Mouse (Mus musculus): Measurements from ENCODE around the gene Atad3a. TPM values are rescaled to one million over a fixed set of nuclear protein-coding genes. Genes with fewer than 3 reads are reported as not detected.
A peak's percentile ranks its signal among the peaks of the same experiment; 100 is the strongest.

The Atad3a gene
- polyA plus RNA-seq, 1 experiment from 2014 or later: 93.9 TPM

DNA sequence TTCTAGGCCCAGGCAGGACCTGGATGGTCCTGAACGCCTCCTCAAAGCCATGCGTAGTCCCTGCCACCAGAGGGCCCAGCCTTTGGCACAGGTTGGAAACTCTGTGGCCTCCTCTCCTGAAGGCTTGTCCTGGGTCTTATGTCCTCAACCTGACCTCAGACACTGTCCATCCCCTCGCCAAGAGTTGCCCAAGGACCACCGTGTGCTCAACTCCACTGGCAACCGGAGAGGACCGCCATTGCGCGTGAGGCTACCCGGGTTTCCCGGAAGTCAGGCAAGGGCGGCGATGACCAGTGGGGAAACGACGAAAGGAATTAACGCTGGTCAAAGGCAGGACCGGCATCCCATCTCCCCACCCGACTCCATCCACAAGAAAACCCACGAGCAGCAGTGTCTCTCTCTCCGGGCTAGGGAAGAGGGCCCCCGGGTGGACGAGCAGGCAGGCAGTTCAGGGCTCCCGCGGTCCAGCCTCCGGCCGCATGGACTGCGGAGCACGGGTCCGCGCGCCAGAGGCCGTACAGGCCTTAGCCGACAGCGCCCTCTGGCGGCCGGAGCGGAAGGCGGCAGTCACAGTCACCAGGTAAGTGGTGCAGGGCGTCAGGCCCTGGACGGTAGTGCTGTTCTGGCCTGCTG is 9.1 kb upstream of the Atad3a start:
- WGBS: under 1% methylated on average over 35 of the region's 39 CpGs
- ATAC-seq: peak; percentile 82
- Histone ChIP-seq H3K4me1 (ENCODE audit: control insufficient read depth, insufficient read depth, low read depth, low read length) (peaks cover 19% of the 10 kb centered on the region), H3K27me3 (replicated peaks; ENCODE audit: control insufficient read depth, insufficient read depth, low read length) (peaks cover 11% of the 10 kb centered on the region), H3K4me2 (ENCODE audit: low read length) (peak overlapping the region; percentile 88), H3K36me3 (ENCODE audit: control insufficient read depth, insufficient read depth, low read length) (no peaks in the 10 kb centered on the region), H3K9ac (ENCODE audit: low read depth, low read length) (peak overlapping the region; percentile 79), H3K27ac (ENCODE audit: low read depth, low read length) (peak overlapping the region; percentile 75), H3K4me3 (ENCODE audit: low read length) (peak overlapping the region; percentile 48), H3K9me3 (ENCODE audit: control insufficient read depth, low read length) (no peaks in the 10 kb centered on the region)

GRCm38 (mm10) chr4:155769496-155769879 is 8.6 kb upstream of the Atad3a start:
- Histone ChIP-seq H3K27me3 (replicated peaks; ENCODE audit: control insufficient read depth, insufficient read depth, low read length) (peaks cover 11% of the 10 kb centered on the region), H3K9ac (ENCODE audit: low read depth, low read length) (peak overlapping the region; percentile 79), H3K36me3 (ENCODE audit: control insufficient read depth, insufficient read depth, low read length) (no peaks in the 10 kb centered on the region), H3K27ac (ENCODE audit: low read depth, low read length) (peak overlapping the region; percentile 75), H3K4me2 (ENCODE audit: low read length) (peak overlapping the region; percentile 88), H3K4me3 (ENCODE audit: low read length) (peak overlapping the region; percentile 48), H3K9me3 (ENCODE audit: control insufficient read depth, low read length) (no peaks in the 10 kb centered on the region), H3K4me1 (ENCODE audit: control insufficient read depth, insufficient read depth, low read depth, low read length) (peaks cover 16% of the 10 kb centered on the region)
- ATAC-seq: no peak
- 56% methylated on average over 5 of the region's 5 CpGs for WGBS

- ATAC-seq: no peak
- Histone ChIP-seq H3K4me3 (ENCODE audit: low read length) (no peak overlapping the region), H3K36me3 (ENCODE audit: control insufficient read depth, insufficient read depth, low read length) (no peaks in the 10 kb centered on the region)
These were observed 1.5 kb upstream of the Atad3a start for GRCm38 (mm10) chr4:155762357-155762756.

DNA sequence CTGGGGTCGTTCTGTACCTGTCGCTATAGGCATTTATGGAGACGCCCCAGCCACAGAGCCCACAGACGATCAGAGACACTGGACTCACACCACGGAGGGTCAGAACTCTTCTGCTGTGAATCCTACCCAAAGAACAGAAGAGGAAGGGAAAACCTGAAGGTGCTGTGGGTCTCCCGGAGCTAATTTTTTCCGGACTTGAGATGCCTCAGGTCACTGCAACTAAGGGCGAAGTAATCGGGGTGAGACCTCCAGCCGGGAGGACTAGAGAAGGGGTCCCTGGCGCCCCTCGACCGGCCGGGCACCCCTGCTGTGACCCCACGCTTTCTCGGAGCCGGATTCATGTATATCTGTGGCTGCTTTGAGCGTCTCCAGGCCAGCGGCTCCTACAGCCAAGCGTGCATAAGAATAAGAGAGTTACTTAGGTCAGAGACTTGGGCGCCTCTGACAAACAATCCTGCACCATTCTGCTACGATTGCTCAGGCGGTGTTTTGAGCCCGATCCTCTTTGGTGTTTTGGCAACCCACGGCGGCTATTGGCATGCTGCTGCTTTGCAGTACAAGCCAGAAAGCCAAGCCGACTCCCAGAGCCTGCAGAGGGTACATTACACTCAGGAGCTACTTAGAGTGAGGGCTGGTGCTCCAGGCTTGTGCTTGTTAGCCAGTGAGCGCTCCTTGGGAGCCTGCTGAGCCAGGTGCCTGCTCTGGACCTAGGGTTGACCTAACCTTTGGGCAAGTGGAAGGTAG is 635 bp upstream of the Atad3a start:
- H3K36me3 ChIP-seq (ENCODE audit: control insufficient read depth, insufficient read depth, low read length): no peaks in the 10 kb centered on the region
- peak overlapping the region; percentile 79 for H3K4me3 ChIP-seq (ENCODE audit: low read length)
- 2% methylated on average over 28 of the region's 28 CpGs for WGBS
- ATAC-seq: peak; percentile 1; the same call in 1 of the 2 replicates
- H3K9me3 ChIP-seq (ENCODE audit: control insufficient read depth, low read length): no peaks in the 10 kb centered on the region
- no peaks in the 10 kb centered on the region for H3K27me3 ChIP-seq (replicated peaks; ENCODE audit: control insufficient read depth, insufficient read depth, low read length)
- peaks cover 24% of the 10 kb centered on the region for H3K4me1 ChIP-seq (ENCODE audit: control insufficient read depth, insufficient read depth, low read depth, low read length)
- peak overlapping the region; percentile 69 for H3K9ac ChIP-seq (ENCODE audit: low read depth, low read length)
- H3K4me2 ChIP-seq (ENCODE audit: low read length): peak overlapping the region; percentile 98
- H3K27ac ChIP-seq (ENCODE audit: low read depth, low read length): no peak overlapping the region

More at GRCm38 (mm10) chr4:155762357-155762756, 1.5 kb upstream of the Atad3a start:
- H3K27me3 ChIP-seq (replicated peaks; ENCODE audit: control insufficient read depth, insufficient read depth, low read length): no peaks in the 10 kb centered on the region
- H3K9ac ChIP-seq (ENCODE audit: low read depth, low read length): no peak overlapping the region
- no peak overlapping the region for H3K27ac ChIP-seq (ENCODE audit: low read depth, low read length)
- H3K4me1 ChIP-seq (ENCODE audit: control insufficient read depth, insufficient read depth, low read depth, low read length): peaks cover 24% of the 10 kb centered on the region
- 84% methylated on average over 3 of the region's 3 CpGs for WGBS
- no peak overlapping the region for H3K4me2 ChIP-seq (ENCODE audit: low read length)
- no peaks in the 10 kb centered on the region for H3K9me3 ChIP-seq (ENCODE audit: control insufficient read depth, low read length)

DNA sequence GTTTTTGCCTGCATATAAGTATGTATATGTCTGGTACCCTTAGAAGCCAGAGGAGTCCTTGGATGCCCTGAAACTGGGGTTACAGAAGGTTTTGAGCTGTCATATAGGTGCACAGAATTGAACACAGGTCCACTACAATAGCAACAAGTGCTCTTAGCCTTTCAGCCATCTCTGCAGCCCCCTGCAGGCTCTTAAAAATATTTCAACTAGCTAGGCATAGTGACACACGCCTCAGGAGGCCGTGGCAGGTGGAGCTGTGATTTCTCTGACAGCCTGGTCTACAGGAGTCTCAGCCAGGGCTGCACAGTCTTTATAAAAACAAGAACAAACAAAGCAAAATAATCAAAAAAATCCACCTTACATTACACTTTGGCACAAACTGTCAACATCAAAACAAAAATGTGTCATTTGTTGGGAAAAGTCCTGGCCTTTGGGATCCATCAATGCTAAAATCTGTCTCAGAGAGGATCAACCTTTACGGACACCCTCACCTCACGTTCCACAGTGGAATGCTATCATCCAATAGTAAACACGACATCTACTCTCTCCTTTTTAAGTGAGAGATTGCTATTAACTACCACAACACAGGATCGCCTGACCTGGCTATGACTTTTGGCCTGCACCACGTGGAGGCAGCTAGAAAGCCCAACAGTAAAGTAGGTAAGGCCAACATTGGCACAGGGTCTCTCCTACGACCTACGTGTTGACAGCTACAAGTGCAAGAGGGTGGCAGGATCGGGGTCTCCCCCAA is 856 bp downstream of the Atad3a start:
- no peaks in the 10 kb centered on the region for H3K9me3 ChIP-seq (ENCODE audit: control insufficient read depth, low read length)
- H3K4me2 ChIP-seq (ENCODE audit: low read length): peak overlapping the region; percentile 98
- peak overlapping the region; percentile 83 for H3K9ac ChIP-seq (ENCODE audit: low read depth, low read length)
- H3K27me3 ChIP-seq (replicated peaks; ENCODE audit: control insufficient read depth, insufficient read depth, low read length): no peaks in the 10 kb centered on the region
- peaks cover 24% of the 10 kb centered on the region for H3K4me1 ChIP-seq (ENCODE audit: control insufficient read depth, insufficient read depth, low read depth, low read length)
- no peak for ATAC-seq
- 4% methylated on average over 10 of the region's 10 CpGs for WGBS
- peak overlapping the region; percentile 79 for H3K4me3 ChIP-seq (ENCODE audit: low read length)
- H3K27ac ChIP-seq (ENCODE audit: low read depth, low read length): peak overlapping the region; percentile 63; the same call in 1 of the 2 replicates
- peaks cover 14% of the 10 kb centered on the region for H3K36me3 ChIP-seq (ENCODE audit: control insufficient read depth, insufficient read depth, low read length)

DNA sequence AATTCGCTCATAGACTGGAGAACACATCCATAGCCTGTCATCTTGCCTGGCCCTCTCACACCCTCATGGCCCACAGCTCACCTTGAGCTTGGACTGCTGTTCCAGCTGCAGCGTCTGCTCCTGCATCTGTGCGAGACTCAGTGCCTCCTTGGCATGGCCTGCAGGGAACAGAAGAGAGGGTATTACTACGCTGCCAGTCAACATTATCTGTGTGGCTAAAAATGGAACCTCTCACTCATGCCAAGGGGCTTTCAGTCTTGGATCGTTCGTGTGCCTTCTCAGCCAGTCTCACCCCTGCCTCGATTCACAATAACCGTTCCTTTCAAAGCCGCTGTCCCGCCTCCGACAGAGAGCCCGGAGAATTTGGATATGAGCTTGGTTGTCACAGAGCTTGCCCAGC is 3.9 kb downstream of the Atad3a start:
- Histone ChIP-seq H3K9me3 (ENCODE audit: control insufficient read depth, low read length) (no peaks in the 10 kb centered on the region), H3K9ac (ENCODE audit: low read depth, low read length) (no peak overlapping the region), H3K27me3 (replicated peaks; ENCODE audit: control insufficient read depth, insufficient read depth, low read length) (no peaks in the 10 kb centered on the region), H3K4me1 (ENCODE audit: control insufficient read depth, insufficient read depth, low read depth, low read length) (peaks cover 24% of the 10 kb centered on the region), H3K4me2 (ENCODE audit: low read length) (no peak overlapping the region), H3K36me3 (ENCODE audit: control insufficient read depth, insufficient read depth, low read length) (peaks cover 37% of the 10 kb centered on the region), H3K27ac (ENCODE audit: low read depth, low read length) (no peak overlapping the region), H3K4me3 (ENCODE audit: low read length) (no peak overlapping the region)
- no peak for ATAC-seq
- WGBS: 88% methylated on average over 12 of the region's 12 CpGs

- no peak for ATAC-seq
These were observed 14.1 kb downstream of the Atad3a start for GRCm38 (mm10) chr4:155746575-155747490.

DNA sequence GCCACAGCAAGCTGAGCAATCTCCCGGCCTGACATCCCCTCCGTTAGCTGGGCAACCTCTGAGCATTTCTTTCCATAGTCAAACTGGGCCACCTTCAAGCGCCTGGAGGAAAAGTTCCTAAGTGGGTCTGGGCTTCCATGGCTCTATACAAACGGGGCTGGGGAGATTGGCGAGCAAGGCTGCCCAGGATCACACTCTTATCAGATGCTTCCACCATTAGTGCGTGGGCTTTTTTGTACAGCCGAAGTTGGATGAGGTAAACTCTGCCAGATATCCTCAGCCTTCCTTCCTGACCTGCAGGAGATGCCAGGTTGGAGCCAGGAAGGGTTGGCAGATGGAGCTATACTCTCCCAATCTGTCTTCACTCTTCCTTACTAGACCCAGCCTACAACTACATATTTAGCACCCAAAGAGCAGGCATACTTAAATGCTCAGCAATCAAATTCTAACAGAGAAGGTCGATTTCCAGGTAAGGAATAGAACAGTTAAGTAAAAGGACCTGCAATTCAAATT is 14.8 kb downstream of the Atad3a start:
- no peak overlapping the region for H3K9ac ChIP-seq (ENCODE audit: low read depth, low read length)
- 89% methylated on average over 8 of the region's 8 CpGs for WGBS
- H3K4me3 ChIP-seq (ENCODE audit: low read length): no peak overlapping the region
- peaks cover 33% of the 10 kb centered on the region for H3K36me3 ChIP-seq (ENCODE audit: control insufficient read depth, insufficient read depth, low read length)
- H3K4me2 ChIP-seq (ENCODE audit: low read length): no peak overlapping the region
- no peaks in the 10 kb centered on the region for H3K4me1 ChIP-seq (ENCODE audit: control insufficient read depth, insufficient read depth, low read depth, low read length)
- H3K9me3 ChIP-seq (ENCODE audit: control insufficient read depth, low read length): no peaks in the 10 kb centered on the region
- no peak for ATAC-seq
- no peaks in the 10 kb centered on the region for H3K27me3 ChIP-seq (replicated peaks; ENCODE audit: control insufficient read depth, insufficient read depth, low read length)
- H3K27ac ChIP-seq (ENCODE audit: low read depth, low read length): no peak overlapping the region

More at GRCm38 (mm10) chr4:155746575-155747490, 14.1 kb downstream of the Atad3a start:
- Histone ChIP-seq H3K27me3 (replicated peaks; ENCODE audit: control insufficient read depth, insufficient read depth, low read length) (no peaks in the 10 kb centered on the region), H3K4me2 (ENCODE audit: low read length) (no peak overlapping the region), H3K4me1 (ENCODE audit: control insufficient read depth, insufficient read depth, low read depth, low read length) (no peaks in the 10 kb centered on the region), H3K36me3 (ENCODE audit: control insufficient read depth, insufficient read depth, low read length) (peaks cover 30% of the 10 kb centered on the region), H3K27ac (ENCODE audit: low read depth, low read length) (no peak overlapping the region), H3K4me3 (ENCODE audit: low read length) (no peak overlapping the region), H3K9me3 (ENCODE audit: control insufficient read depth, low read length) (no peaks in the 10 kb centered on the region), H3K9ac (ENCODE audit: low read depth, low read length) (no peak overlapping the region)
- 88% methylated on average over 17 of the region's 17 CpGs for WGBS
